Mouse (Mus musculus): ENCODE results near the gene Glmp.
"Not testable (repeated sequence)": the region's sequence is repeated elsewhere in the genome, so short reads cannot be mapped to it uniquely, and the experiment has no call there.

Gene Glmp

DNA sequence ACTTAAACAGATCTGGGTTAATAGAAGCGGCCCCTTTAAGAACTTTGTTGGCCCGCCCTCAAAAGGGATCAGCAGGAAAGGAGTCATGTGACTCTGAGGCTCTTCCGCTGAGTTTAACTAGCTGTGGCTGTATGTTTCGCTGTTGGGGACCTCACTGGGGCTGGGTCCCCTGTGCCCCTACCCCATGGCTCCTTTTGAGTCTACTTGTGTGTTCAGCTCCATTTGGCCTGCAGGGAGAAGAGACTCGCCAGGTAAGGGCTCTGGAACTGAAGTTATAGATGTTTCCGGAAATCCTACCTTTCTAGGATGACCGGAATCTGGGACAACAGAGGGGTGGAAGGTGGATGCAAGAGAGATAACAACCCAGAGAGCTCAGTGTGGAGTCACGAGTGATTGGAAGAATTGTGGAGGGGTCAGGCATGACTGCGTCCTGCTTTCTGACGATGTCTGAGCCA is at the start of gene Glmp:
Gene Glmp (plus strand): TSS at position 73 of the 455 bp plus-strand sequence.
- DNase-seq (ENCODE audit: low spot score) = peak; percentile 72

DNA sequence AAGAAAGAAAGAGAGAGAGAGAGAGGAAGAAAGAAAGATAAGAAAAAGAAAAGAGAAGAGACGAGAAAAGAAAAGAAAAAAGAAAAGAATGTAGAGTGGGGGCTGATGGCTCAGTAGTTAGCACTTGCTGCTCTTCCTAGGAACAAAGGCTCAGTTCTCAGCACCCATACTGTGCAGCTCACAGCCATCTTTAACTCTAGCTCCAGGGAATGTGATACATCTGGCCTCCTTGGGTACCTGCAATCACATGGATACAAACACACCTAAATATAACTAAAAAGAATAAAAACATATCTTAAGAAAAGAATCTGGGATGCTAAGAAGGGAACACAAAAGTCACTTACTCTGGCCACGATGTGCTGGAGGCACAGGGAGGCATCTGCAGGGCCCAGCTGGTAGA is 48.7 kb upstream of the Glmp start:
- no peak for DNase-seq (ENCODE audit: low spot score)

DNA sequence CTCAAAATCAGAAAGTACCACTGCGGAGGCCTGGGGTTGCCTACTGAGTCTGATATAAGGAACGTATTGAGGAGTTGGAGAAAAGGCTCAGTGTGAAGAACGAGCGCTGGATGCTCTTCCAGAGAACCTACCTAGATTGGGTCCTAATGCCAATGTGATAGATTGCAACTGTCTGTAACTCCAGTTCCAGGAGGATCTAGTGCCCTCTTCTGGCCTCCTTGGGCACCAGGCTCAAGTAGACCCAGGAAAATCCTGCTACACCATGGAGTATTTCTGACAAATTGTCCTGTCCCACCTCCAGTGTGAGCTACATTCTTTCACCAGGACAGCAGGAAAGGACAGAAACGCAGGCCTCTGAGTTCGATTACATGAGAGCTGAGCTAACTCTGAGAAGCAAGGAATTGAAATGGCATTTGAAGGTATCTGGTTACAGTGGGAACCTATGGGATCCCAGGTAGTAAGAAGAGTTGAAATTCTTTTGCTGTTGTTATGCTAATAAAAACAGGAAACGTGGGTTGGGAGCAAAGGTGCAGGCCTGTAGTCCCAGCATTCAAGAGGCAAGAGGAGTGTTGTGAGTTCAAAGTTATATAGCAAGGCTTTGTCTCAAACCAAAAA is 48.2 kb upstream of the Glmp start:
- DNase-seq (ENCODE audit: low spot score) = peak; percentile 24

DNA sequence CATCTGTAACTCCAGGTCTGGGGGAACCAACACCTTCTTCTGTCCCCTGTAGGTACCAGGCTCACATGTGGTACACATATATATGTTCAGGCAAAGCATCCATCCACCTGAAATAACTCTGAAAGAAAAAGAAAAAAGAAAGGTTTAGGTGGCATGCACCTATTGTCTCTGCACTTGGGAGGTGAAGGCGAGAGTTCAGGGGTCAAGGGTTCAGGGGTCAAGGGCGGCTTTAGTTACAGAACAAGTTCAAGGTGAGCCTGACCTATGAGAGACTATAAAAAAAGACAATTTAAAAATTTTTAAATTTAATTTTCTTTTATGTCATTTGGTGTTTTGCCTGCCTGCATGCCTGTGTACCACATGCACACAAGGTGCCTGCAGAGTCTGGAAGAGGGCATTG is 44.8 kb upstream of the Glmp start:
- no peak for DNase-seq (ENCODE audit: low spot score)

DNA sequence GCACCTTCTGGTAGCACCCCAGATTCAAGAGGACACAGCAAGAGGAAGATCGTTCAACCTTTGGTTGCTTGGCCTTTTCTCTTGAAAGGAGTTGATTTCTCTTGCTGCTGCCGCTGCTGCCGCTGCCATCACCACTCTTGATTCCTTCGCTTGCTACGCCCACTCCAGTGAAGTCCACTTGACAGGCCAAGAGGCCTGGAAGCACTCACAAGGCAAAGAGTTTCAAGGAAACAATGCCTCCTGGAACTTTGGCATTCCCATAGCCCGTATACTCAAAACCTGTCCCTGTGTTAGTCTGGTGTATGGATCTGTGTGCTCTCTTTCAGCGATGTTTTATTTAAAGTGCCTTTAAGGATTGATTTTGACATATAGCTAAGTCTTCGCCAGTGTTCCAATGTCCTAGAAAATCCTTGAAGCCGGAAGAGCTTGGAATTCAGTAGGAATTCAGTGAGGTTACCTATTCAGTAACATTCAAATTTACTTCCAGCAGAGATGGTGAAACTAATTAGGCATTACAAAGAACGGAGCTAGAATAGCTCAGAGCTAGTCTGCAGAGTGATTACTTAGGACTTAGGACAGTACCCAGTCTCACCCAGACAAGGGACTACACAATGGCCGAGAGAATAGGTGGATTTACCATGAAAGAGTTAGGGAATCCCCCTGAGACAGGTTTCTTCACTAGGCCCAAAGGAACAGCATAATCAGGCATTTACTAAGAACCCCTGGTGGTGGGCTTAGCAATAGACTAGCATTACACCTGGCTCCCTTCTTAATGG is 43.5 kb upstream of the Glmp start:
- DNase-seq (ENCODE audit: low spot score) = not testable (repeated sequence)

DNA sequence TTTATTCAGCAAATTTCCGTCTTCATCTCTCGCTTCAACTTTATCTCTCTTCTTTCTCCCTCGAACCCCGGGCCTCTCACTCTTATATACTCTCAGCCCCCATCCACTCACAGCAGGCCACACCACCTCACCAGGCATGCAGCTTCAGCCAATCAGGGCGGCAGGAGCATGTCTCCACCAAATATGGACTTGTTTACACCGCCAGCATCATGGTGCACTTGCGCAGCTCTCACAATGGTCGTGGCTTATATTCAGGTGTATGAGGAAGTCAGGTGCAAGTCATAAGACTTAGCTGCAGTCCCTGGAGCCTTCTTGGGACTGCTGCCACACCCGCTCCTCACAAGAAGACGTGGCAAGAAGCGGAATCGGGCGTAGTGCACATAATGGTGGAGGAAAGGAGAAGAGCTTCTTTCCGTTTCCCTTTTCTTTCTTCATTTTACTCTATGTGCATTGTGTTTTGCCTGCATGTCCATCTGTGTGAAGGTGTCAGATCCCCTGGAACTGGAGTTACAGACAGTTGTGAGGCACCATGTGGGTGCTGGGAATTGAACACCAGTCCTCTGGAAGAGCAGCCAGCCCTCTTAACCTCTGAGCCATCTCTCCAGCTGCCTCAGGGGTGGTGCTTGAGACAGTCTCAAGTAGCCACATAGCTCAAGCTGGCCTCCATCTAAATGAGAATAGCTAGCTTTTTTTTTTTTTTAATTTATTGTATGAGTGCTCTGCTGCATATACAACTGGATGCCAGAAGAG is 39.8 kb upstream of the Glmp start:
- DNase-seq (ENCODE audit: low spot score) = not testable (repeated sequence)

DNA sequence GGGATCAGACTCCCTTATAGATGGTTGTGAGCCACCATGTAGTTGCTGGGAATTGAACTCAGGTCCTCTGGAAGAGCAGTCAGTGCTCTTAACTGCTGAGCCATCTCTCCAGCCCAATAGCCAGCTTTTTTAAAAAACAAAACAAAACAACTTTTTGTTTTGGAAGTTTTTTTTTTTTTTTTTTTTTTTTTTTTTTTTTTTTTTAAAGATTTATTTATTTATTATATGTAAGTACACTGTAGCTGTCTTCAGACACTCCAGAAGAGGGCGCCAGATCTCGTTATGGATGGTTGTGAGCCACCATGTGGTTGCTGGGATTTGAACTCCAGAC is 39.3 kb upstream of the Glmp start:
- not testable (repeated sequence) for DNase-seq (ENCODE audit: low spot score)

DNA sequence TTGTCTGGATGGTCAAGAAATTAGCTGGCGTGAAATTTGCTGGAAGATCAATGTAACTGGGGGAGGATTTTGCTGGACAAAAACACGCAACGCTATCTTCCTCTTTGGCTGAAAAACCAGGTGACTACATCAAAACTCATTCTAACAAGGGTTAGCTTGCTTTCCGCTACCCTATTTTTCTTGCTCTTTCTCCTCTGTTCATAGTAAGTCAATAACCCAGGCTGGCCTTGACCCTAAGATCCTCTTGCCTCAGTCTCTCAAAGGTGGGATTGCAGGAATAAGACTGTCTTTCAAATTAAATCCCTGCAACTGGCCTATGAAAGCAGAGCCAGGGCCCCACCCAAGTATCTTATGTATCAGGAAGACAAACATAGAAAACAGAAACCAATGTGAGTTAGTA is 37.7 kb upstream of the Glmp start, which contains the start of gene Gm38392:
Gene Gm38392 (minus strand): TSS at position 101 of the 400 bp plus-strand sequence.
- no peak for DNase-seq (ENCODE audit: low spot score)

DNA sequence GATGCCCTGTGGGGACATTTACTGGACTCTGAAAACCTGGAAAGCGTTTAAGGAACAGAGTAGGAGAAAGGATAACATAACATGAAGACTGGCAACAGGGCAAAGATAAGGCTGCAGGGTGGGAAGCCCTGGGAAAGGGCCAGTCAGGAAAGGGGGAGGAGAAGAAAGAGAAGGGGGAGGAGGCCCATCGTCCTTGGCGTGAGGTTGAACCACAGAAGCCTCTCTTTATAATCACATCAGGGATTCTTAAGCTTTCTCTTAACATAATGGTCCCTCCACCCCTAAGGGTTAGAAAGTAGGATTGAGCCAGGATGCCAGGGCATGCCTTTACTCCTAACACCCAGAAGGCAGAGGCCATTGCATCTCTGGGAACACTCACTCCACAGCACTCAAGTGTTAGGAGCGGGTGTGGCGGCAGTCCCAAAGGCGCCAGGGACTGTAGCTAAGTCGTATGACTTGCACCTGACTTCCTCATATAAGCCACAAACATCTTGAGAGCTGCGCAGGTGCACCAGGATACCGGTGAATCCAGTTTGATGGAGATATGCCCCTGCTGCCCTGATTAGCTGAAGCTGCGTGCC is 36.6 kb upstream of the Glmp start:
- not testable (repeated sequence) for DNase-seq (ENCODE audit: low spot score)

DNA sequence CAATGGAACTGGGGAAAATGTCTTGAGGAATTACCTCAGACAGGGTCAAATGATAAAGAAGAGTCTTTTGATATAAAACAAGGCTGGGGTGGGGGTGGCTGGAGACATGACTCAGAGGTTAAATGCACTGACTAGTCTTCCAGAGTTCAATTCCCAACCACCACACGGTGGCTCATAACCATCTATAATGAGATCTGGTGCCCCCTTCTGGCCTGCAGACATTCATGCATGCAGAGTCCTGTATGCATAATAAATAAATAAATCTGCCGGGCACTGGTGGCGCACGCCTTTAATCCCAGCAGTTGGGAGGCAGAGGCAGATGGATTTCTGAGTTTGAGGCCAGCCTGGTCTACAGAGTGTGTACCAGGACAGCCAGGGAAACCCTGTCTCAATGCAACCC is 32.9 kb upstream of the Glmp start:
- DNase-seq (ENCODE audit: low spot score) = peak; percentile 16

DNA sequence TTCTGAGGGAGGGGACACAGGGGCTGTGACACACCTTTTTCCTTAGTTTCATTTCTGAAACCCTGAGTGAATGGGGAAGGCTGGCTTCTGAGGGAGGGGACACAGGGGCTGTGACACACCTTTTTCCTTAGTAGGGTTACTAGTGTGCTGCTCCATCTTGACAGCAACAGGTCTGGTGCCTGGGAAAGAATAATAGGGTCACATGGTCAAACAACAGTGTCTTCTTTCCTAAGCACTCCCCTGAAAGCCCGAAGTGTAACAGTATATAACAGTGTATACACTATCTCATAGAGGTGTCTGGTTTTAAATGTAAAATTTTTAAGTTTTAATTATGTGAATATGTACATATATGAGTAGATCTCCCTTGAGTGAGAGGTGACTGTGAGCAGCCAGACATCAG is 29.6 kb upstream of the Glmp start:
- DNase-seq (ENCODE audit: low spot score) = not testable (repeated sequence)

DNA sequence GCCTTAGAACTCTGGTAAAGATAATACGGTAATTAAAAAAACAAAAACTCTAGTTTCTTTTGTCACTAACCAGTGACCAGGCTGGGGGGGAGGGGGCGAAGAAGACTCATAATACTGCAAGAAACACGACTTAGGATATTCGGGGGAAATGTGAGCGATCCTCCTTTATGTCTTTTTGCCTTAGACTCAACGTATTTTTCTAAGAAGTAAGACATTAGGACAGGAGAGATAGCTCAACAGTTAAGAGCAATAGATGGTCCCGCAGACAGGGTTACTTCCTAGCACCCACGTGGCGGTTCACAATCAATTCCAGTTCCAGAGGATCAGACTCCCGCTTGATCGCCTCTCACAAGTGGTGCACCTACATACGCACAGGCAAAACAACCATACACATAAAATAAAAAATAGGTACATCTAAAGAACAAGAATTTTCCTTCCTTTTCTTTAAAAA is 28.7 kb upstream of the Glmp start:
- no peak for DNase-seq (ENCODE audit: low spot score)

DNA sequence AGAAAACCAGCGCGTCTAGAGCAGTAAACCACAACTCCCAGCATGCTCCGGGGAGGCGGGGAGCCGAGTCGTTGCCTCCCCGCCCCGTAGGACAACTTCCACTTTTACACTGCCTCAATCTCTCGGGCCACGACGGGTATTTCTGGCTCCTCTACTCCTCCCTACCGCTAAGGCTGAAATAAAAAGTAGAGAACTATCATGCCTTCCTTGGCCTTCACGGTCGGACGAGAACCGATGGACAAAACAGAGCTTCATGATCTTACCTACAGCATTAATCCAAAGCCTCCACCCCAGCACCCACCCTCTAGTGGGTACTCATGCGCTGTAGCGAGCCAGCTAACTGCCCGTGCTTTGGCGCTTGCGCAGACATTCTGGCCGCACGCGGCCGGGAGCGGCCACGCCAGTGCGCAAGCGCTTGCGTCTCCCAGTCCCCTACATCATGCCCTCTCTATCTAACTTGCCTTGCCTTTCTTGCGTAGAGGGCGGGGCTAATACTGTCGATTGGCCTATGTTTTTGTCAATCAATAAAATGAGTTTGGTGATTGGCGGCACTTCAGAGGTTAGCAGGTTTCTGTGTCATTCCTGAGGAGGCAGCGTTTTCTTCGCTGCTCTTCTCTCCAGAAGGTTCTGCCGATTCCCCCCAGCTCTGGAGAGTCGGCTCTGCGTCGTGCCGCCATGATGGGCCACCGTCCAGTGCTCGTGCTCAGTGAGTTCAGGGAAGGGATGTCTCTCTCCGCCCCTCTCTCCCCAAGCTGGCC is 28.1 kb upstream of the Glmp start, which contains the start of the genes Tsacc and Cct3:
Gene Tsacc (minus strand): TSS at position 439 of the 758 bp plus-strand sequence.
Gene Cct3 (plus strand): TSS at position 556 of the 758 bp plus-strand sequence.
- peak; percentile 96 for DNase-seq (ENCODE audit: low spot score)

DNA sequence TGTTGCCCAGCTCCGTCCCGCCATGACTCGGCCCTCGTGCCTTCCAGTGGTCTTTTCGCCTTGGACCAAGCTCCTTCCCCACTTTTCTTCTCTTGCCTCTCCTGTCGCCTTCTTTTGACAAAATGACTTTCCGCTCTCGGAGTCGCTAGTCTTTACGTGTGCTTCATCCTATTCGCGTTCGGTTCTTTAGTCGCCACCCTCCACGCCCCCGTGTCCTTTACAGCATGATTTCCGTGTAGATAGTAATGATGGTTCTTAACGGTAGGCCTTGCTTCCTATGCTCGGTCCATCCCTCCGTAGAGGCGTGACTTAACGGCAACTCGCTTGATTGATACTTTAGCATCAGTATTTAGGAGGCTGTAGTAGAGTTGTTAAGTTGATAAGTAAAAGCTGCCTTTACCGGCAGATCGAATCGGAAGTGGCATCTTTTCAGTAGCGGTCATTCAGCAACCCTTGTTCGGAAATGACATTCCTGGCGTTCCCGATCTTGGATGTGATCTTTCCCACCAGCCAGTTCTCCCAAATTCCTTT is 27.4 kb upstream of the Glmp start:
- DNase-seq (ENCODE audit: low spot score) = no peak

DNA sequence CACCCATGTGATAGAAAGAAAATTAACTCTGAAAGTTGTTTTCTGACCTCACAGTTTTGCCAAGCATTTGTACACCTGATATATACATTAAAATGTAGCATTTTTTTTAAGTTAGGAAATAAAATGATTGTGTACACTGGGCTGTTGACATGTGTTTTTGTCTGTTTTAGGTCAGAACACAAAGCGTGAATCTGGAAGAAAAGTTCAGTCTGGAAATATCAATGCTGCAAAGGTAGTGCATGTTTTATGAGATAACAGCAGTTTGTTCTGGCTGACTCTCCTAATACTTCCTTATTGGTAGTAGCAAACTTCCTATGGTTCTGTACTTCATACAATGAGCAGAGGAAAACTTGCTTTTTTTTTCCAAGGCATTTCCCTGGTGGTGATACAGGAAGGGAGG is 25.7 kb upstream of the Glmp start:
- no peak for DNase-seq (ENCODE audit: low spot score)

DNA sequence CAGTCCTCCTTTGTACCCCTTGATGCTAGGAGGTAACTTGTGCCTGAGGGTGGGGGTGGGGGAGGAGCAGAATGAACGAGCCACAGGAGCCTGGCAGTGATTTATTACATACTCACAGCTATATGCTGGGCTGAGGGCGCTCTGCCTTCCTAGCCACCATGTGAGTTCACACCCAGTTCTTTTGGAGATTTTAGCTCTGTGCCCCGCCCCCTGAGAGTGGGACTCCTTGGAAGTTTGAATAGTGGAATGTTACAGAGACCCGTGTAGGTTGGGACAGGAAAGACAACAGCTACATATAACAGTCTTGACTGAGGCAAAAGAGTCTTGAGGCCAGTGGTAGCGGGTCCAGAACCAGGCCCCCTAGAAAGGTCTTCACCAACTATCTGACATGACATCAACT is 4.1 kb downstream of the Glmp start:
- DNase-seq (ENCODE audit: low spot score) = no peak

DNA sequence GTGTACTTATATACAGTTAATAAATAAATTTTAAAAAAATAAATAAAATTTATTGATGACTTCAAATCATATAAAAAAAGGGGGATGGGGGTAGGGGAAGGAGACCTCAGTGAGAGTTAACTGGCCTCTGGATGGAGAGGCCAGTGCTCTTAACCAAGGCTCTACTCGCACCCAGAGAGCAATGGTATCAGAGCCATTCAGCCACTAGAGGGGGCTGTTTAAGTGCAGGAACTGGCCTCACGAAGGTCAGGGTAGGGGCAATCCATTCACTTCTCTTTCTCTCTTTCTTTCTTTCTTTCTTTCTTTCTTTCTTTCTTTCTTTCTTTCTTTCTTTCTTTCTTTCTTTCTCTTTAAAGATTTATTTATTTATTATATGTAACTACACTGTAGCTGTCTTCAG is 6.5 kb downstream of the Glmp start:
- DNase-seq (ENCODE audit: low spot score) = peak; percentile 46

DNA sequence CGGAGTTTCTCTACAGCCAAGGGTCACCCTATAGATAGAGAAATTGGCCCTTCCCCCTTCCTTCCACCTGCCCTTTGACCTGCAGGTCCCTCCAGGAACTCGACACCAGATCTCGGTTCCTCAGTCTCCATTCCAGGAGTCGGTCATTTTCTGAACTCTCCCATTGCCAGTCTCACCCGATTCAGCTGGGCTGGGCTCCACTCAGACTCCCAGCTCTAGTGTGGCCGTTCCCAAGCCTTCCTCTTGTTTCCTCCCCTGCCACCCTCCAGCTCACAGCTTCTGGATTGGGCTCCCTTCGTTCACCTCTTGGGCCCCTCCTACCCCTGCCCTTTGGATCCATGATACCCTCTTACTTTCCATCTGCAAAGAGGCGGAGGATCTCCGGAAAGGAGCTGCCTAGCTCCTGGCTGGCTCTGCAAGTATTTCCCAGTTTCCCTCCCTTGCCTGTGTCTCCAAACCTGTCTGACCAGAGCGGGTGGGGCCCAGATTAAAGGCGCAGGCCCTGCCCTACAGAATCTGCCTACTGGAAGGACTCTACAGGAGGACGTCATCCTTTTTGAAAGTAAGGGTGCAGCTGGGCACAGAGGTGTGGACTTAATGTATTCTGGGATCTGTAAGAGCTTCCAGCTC is 9.3 kb downstream of the Glmp start:
- DNase-seq (ENCODE audit: low spot score) = peak; percentile 83

DNA sequence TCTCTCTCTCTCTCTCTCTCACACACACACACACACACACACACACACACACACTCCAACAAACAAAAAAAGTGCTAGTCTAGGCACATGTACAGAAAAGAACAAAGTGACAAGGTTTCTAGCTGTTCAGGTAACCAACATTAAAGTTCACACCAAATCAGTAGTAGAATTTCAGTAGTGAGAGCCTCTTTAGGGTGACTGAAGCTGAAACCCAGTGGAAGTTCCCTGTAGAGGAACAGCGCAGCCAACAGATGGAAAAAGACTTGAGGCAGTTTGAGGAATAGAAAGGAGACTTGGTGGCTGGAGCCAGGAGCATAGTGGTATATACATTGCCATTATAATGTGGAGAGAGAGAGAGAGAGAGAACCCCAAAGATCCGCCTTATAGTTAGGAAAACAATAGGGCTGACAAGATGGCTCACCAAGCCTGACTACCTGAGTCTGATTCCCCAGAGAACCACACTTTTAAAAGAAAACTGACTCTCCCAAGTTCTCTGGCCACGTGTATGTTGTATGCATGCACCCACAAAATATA is 10.1 kb downstream of the Glmp start:
- DNase-seq (ENCODE audit: low spot score) = no peak

DNA sequence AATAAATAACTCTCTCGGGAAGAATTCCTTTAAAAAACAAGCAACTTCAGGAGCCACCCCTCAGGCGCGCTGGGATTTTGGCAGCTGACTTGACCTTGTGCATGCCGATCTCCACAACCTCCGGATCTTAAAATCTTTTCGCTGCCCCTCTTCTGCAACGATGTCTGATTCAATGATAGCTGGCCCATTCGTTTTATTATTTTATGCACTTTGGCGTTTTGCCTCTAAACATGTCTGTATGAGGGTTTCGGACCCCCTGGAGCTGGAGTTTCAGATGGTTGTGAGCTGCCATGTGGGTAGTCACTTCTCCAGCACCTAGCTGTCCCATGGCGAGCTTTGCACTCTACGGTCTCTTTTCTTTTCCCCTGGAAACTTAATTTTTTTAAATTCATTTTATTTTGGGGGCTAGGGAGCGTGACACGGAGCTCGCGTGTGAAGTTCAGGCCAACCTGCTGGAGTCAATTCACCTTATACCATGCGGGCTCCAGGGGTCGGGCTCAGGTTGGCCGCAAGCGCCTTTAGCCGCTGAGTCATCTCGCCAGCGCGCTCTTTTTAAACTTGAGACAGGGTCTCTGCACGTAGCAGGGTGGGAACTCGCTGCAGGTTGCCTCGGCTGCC is 10.7 kb downstream of the Glmp start:
- no peak for DNase-seq (ENCODE audit: low spot score)

Data from urinary bladder, postnatal 14 days (tissue).